Mouse (Mus musculus) 416B (cell line): ENCODE measurements around the gene Gm28635.

Source experiments
- DNase-seq: peaks from one replicate; pipeline ENCODE4 v3.0.0; 2011; ENCODE audit warnings: low read depth

Gene Gm28635

DNA sequence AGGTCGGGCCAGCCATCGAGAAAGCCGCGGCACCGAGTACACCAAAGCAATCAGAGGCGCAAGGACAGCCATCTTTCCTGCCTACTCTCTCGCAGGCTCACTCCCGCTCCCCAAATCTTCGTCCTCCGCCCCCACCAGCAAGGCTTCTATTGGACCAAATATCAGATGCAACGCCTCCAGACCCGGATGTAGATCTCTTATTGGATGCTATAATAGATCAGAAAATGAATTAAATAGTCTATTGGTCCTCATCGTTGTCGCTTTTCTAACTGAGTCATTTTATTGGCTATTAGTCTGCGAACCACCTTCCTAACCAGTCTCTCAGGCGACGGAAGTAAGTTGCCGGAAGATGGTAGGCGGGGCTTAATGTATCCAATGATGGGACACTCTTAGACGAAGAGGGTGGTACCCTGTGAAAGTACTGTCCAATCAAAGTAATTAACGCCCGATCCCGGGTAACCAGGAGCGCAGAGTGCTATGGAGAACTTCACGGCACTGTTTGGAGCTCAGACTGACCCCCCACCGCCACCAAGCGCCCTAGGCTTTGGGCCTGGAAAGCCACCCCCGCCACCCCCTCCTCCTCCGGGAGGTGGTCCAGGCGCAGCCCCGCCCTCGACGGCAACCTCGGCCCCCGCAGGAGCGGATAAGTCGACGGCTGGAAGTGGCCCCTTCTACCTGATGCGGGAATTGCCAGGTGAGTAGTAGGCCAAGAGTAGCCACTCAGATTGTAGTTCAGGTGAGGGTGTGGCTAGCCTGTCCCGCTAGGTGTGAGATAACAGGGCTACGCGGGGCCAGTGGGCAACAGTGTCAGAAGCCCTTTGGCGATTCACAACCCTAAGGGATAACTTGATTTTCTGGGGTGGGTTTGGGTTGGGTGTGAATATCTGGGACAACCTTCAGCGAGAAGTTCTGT, at the start of gene Gm28635, which contains the start of gene Med19:
Gene Gm28635, minus strand, starts transcription at position 74 of the 913 bp plus-strand sequence.
Gene Med19, plus strand, starts transcription at position 435 of the 913 bp plus-strand sequence.
- DNase-seq: peak; percentile 100

DNA sequence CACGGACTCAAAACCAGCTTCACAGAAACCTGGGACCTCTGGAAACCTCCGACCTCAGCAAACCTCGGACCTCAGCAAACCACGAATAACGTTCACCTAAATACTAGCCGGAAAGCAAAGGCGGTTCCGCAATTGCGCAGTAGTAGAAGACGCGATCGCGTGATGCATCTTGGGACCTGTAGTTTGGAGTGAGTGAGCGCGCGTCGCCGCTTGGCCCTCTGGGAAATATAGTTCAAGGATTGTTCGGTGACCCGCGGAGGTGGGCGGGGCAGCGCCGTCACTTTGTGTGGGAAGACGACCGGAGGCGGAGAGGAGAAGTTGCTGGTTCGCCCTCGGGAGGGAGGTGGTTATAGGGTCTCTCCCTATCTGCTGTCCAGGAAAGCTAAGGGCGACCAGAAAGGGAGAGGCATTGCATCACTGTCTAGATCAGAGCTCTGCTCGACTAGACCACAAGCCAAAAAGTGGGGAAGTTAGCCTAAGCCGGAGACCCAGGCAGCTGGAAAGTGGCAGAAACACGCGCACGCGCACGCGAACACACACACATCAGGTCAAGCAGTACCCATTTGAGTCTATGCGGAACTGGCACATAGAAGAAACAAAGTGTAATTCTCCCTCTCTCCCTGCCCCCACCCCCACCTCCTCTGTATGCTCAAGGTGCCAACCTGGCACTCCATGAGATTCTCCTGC, 49.5 kb upstream of the Gm28635 start, which contains the start of gene Clp1:
Gene Clp1, minus strand, starts transcription at position 179 of the 687 bp plus-strand sequence.
- peak; percentile 99 for DNase-seq

DNA sequence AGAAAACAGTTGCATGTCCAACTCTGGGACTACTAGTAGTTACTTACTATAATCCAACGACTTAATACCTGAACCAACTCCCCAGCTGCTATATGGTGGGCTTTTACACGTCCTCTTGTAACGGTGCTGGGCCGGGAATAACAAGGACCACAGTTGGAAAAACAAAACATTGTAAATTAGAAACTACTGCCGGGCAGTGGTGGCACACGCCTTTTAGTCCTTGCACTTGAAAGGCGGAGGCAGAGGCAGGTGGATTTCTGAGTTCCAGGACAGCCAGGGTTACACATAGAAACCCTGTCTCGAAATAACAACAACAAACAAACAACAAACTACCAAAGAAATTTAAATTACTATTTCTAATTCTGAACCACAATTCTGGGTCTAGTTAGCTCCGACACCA, 48.9 kb upstream of the Gm28635 start:
- peak; percentile 15 for DNase-seq

DNA sequence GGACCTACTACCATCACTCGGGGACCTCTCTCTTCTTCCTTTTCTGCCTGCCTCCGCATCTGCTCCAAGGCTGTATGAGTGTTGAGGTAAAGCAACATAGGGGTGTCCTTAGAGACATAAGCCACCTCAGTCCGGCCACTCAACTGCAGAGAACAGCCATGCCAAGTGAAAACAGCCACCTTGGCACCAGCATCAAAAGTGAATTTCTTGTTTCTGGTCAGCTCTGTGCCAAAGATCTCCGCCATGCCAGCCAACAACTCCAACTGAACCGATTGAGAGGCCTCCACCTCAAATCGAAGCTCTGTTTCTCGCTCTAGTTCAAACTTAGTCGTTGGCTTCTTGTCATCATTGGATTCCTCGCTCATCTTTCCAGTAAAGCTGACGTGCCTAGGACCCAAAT, 47.9 kb upstream of the Gm28635 start:
- DNase-seq: no peak

DNA sequence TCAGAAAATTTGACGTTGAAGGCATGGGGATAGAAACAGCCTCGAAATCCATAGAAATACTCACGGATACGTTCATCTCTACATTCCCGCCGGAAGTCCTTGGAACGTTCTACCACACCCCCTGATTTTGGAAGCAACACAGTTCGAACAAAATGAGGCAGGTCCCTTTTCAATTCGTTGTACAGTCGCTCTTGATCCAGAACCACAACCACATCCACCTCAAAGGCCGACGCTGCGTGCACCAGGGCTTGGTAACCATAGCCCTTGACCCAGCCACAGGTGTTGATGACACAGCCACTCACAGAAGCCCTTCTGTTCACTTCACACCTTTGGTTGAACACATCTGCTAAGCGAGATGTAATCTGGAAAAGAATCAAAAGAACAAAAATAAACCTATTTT, 46.0 kb upstream of the Gm28635 start:
- no peak for DNase-seq

DNA sequence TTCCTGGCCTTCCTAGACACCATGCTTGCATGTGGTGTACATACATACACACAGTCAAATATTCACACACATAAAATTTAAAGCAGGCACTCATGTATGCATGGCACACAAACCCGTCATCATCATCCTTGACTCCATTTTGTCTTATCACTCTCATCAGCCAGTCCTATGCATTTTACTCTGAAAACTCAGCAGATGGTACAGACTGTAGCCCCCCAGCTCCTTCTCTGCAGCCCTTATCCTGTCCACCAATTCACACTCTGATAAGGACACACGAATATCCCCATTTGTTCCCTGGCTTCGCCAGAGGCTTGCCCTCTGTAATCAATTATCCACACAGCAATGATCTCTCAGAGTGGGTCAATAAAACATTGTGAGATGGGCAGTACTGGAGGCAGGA, 43.3 kb upstream of the Gm28635 start:
- DNase-seq: no peak

DNA sequence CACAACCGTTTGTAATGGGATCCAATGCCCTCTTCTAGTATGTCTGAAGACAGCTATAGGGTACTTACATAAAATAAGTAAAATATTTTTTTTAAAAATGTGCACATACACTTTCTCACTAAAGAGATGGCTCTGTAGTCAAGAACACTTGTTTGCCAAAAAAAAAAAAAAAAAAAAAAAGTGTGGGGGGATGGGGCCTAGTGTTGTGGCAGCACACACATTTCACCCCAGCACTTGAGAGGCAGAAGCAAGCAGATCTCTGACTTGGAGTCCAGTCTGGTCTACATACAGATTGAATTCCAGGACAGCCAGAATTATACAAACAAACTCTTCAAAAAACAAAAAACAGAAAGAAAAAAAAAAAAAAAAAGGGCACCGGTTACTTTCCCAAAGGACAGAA, 42.9 kb upstream of the Gm28635 start:
- no peak for DNase-seq

DNA sequence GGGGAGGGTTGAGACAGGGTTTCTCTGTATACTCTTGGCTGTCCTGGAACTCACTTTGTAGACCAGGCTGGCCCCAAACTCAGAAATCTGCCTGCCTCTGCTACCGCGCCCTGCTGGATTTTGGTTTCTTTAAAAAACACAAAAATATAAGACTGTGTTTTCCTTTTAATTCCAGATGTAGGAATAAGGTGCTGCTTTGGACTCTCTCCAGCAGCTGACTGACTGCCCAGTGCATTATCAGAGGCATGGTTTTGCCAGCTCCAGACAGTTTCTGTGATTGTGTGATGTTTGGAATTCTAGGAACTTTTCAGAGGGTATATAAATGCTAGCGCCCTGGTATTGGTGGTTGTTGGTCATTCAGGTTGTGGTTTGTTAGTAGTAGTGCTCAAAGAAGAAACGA, 39.5 kb upstream of the Gm28635 start:
- no peak for DNase-seq

DNA sequence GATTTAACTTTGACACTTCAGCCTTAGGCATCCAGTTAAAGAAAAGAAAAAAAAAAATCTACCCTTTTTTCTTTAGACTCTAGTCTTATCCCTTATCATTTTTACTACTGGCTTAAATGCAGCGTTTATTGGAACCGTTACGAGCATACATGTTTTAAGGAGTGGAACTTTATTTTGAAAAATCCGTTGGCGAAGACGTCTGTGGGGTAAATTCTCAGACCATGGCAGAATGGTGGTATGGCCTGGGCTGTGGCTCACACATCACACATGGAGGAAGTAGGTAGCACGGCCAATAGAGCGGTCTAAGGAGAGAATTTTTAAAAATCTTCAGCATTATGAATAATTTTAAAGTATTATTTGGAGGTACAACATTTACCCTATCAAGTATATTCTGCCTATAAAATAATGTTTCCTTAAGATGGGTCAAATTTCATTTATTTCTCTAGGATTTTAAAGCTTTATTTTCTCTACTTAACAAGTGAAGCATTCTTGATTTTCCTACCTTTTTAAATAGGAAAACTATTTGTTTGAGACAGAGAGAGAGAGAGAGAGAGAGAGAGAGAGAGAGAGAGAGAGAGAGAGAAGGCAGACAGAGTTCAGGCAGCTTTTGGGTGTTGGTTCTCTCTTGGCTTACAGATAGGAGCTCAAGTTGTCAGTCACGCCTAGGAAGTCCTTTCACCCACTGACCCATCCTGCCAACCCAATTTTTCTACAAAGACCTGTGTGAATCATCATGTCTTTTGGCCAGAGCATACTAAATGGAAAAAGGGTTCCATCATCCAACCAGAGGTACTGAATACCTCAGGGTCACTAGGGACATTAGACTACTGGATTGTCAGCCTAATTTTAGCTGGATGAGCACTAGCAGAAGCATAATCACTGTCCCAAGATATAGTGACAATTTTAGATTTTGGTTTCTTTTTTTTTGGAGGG, 38.8 kb upstream of the Gm28635 start:
- DNase-seq: peak; percentile 59

DNA sequence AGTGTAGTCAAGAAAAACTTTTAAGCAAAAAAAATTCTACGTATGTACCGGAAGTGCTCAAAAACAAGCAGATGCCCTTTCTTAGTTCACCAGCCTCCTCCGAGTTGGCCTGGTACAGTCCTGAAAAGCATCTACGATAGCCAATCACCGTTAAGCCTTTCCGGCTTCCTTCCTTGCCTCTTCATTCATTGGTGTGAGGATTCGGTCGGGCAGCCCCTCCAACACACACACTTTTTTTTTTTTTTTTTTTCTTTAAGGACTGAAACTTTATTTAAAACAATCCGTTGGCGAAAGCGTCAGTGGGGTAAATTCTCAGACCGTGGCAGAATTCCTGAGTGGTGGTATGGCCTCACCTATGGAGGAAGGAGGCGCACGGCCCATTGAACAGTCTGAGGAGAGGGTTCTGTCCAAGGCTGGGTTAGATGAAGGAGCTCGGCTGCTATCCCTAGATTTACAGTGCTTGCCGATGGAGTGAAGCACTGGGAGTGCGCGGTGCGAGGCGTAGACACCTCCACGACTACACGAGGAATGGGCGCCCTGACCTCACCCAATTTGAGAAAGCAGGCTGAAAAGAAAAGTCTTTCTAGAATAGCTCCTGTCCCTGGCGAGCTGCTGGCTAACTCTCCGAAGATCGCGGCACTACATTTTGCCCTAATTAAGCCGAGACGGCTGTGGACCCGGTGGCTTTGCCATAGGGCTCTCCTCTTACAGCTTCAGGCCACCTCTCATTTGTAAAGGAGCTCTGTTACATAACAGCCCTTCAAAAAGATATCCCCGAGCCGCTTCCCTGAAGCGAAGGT, 37.9 kb upstream of the Gm28635 start:
- DNase-seq: peak; percentile 99

DNA sequence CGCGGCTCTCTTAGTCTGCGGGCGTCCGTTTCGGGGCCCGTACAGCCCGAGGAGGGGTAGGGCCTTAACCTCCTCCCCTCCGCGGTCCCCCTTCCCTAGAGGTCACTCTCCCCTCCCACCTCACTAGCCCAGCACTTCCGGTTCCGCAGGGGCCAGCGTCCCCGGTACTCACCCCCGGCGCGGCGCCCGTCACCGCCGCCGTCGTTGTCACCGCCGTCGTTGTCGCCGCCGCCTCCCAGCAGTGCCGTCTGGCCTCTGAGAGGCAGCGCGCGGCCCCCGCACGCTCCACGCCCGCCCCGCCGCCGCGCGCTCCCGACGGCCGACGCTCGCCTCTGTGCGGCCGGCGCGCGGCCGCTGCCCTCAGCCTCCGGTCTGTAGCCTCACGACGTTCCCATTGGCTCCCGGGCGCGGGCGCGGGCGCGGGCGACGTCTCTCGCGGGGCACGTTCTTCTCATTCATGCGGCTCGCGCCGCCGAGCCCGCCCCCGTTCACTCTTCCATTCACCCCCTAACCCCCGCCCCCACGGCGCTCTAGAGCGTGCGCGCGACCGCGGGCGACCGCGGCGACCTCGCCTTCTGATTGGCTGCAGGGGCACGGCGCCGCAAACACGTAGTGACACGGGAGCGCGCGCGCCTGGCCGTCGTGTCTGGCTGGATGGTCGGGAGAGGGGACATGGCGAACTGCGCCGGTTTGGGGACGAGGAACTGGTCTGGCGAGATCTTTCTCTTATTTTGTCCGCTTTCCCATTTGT, 37.1 kb upstream of the Gm28635 start, which contains the start of gene Zdhhc5:
Gene Zdhhc5, minus strand, starts transcription at position 370 of the 751 bp plus-strand sequence.
- peak; percentile 98 for DNase-seq

DNA sequence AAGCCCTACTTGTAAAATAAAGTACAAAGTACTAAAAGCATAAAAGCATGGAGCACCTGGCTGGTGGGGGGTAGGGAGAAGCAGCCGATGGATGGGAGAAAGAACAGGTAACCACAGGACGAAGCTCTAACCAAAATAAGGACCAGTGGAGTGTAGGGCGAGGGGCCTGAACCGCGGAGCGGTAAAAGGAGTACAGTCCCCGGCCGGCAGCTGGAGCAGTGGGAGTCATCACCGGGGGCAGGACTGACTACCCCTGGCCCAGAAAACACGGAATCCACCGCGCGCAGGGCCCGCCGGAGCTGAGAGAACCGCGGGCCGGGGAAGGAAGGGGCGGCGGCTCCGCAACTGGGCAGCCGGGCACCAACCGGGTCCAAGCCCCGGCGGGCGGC, 36.6 kb upstream of the Gm28635 start:
- DNase-seq: no peak

DNA sequence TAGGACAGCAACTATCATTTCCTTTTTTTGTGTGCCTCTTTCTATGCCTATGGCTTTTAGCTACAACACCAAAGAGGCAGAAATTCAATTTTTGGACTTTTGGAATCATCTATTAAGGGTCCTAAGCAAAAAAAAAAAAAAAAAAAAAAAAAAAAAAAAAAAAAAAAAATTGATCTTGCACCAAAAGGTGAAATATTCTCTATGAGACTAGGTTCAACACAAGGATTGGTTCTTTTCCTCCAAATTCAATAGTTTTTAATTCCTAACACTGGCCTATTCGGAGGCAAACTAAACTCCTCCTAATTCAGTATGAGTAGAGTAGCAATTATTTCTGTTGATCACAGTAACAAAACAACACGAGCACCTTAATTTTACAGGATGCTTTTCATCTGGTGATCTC, 34.1 kb upstream of the Gm28635 start:
- no peak for DNase-seq

DNA sequence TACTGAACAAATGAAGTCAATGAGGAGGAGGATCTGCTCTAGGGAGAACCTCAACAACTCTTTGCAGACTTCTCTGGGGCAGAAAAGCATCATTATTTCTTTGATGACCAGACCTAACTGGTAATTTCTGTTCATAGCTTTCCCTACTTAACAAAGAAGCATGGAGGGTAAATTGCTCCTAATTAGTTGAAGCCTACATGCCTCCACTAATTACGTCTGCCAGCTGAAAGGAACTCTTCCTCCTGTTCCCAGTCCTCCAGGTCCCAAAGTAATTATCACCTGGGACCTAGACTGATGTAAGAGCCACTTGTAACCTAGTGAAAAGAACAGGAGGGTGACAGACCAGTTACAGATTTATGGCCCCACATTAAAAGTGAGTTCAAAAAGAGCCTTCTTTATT, 29.7 kb upstream of the Gm28635 start:
- DNase-seq: no peak

DNA sequence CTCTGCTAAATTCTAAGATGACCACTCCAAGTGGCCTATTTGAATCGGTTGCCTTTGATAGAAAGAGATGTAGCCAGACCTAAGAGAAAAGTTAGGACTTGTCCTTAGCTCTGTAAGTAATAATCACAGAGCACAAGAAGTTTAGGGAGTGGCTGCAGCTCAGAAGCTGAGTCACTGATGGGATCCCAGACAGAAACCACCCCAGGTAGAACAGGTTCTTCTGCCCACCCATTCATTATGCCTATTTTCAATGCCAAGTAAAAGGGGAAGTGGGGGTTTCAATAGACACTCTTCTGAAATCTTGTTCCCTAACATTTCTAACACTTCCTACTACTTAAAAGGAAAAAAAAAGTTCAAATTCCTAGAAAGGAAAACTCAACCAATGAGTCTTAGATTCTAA, 27.5 kb upstream of the Gm28635 start:
- DNase-seq: peak; percentile 14

DNA sequence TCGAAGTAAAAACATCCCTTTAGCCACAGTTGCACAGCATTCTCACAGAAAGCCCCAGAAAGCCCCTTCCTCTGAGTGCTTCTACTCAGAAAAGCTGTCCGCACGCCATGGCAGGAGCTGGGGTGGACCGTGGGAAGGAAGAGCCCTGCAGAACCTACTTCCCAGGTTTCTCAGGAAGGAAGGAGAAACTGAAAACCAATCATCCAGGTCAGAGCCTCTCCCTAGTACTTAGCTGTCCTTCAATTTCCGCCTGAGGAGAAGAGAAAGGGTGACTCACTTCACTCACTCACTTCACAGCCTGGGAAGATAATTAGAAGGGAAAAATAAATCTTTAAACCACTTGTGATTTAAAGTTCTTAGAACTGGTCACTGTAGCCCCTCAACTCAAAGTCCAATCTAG, 26.5 kb upstream of the Gm28635 start:
- DNase-seq: no peak

DNA sequence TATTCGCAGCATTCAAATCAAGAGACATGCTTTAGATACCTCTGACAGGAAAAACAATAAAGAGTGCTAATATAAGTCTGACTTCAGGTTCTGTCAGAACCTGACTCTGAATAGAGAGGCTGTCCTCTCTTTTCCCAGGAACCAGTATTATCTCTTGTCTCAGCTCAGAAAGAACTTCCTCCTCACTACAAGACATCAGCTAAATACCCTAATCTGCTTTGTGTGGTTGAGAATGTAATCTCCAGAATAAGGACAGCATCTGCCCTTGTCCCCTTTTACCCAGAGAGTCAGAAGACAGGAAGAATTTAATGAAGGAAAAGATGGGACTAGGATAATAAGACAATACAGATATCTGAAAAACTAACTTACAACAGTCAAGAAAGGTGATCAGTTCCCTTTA, 25.7 kb upstream of the Gm28635 start:
- no peak for DNase-seq

DNA sequence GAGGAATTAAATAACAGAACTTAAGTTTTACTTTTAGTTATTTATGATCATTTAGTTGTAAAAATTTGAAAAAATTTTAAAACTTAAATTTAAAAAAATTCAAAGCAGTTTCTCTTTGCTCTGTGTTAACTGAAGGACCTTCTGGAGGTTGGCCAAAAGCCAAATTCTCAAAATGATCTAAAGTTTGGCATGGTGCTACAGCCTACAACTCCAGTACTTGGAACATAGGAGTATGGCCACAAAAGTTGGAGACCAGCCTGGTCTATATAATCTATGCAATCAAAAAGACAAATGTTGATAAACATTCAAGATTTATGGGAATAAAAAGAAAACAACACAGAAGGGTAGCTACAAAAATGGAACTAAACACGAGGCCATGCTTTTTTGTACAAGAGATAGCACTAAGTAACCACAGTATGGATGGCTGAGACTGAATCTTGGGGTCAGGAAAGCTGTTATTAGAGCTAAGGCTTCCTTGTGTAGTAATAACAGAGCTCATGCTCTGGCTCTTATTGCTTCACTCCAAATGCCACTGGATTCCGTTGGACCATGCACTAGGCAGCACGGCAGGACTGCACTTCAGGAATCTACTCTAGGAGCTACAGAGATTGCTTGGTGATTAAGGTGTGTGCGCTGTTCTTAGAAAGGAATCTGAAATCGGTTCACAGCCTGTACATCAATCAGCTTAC, 17.3 kb upstream of the Gm28635 start:
- no peak for DNase-seq

DNA sequence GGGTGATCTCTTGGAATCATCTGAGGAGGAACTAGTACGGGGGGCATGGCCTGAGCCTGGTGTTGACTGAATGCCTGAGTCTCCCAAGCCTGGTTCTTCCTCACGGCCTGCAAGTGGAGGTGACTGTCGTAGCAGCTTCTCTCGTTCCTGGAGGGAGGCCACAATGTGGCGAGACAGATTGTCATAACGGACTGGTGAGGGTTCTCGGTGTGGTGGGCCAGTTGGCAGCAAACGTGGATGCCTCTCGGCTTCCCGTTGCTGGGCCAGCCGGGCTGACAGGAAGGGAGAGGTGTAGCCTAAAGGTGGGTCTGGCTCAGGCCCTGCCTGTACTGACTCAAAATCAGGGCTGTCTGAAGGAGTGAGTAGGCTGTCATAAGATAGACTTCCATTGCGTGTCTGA, 12.2 kb upstream of the Gm28635 start:
- no peak for DNase-seq
